Mouse (Mus musculus): ENCODE results near the gene Gm44805. TPM values are rescaled to one million over a fixed set of nuclear protein-coding genes. Genes with fewer than 3 reads are reported as not detected.

Gene Gm44805
- polyA plus RNA-seq, 2 experiments: 3.3 to 48.5 TPM

DNA sequence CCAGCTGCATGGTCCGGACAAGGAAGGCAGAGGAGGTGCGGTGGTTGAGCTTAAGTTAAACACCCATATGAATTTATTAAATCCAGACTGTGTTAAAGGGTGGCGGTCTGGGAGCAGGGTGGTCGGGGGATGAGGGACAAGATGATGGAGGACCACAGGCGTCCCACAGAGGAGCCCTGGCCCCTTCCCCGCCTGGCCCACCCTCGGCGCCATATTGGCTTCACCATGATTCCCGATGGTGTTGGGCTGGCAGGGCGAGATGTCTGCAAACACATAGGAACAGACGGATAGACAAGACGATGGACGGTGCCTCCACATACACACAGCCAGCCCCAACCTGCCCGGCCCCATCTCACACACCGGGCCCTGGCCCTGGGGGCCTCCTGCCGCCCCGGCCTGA, 48.0 kb downstream of the Gm44805 start:
- Histone ChIP-seq H3K4me2 (ENCODE audit: low read depth) (peak overlapping the region; percentile 52; the same call in 1 of the 2 replicates), H3K9me3 (ENCODE audit: control insufficient read depth, low read length) (no peaks in the 10 kb centered on the region), H3K4me1 (replicated peaks; ENCODE audit: control insufficient read depth in 2 of 2, insufficient read depth in 2 of 2, low read length in 1 of 2) (peaks cover 19 to 20% of the 10 kb centered on the region in 2 experiments), H3K4me3 (ENCODE audit: insufficient read depth in 1 of 2, low read depth in 2 of 2, low read length in 2 of 2) (no peak overlapping the region), H3K27me3 (ENCODE audit: control insufficient read depth, insufficient read depth, low read length) (no peaks in the 10 kb centered on the region), H3K27ac (peak overlapping the region; percentile 66), H3K36me3 (replicated peaks; ENCODE audit: control insufficient read depth, insufficient read depth, low read depth) (peaks cover 39% of the 10 kb centered on the region), H3K9ac (replicated peaks) (no peak overlapping the region)
- DNase-seq (ENCODE audit: low read depth in 3 of 3, low spot score in 3 of 3) (no peak), ATAC-seq (ENCODE audit: insufficient read depth) (no peak)
- TF ChIP-seq CTCF (IDR thresholded peaks at IDR 0.05; ENCODE audit: low read depth): no peak
- 75% methylated on average over 17 of the region's 17 CpGs for WGBS (ENCODE audit: insufficient replicate concordance)

DNA sequence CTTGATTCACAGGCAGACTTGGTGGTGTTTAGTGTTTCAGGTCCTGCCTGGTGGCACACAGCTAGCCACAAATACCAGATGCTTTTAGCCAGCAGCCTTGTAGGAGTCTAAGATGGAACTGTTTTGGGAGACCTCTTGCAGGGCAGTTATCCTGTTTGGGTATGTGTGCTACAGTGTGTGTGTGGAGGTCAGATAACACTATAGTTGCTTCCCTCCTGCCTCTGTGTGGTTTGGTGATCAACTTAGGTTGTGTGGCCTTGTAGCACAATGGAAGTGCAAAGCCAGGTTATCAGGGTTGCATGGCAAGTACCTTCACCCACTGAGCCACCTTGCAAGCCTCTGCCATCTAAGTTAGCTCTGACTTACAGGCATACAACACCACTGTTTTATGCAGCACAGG, 48.5 kb downstream of the Gm44805 start:
- H3K27ac ChIP-seq: peak overlapping the region; percentile 66
- peaks cover 20 to 24% of the 10 kb centered on the region in 2 experiments for H3K4me1 ChIP-seq (replicated peaks; ENCODE audit: control insufficient read depth in 2 of 2, insufficient read depth in 2 of 2, low read length in 1 of 2)
- H3K4me3 ChIP-seq (ENCODE audit: insufficient read depth in 1 of 2, low read depth in 2 of 2, low read length in 2 of 2): 0 out of 4 replicates have a peak overlapping the region, but pooled peaks of 1 of the 2 experiments have one; percentile 5
- H3K27me3 ChIP-seq (ENCODE audit: control insufficient read depth, insufficient read depth, low read length): no peaks in the 10 kb centered on the region
- H3K9ac ChIP-seq (replicated peaks): no peak overlapping the region; the same call in 1 of the 2 replicates
- TF ChIP-seq EP300 (IDR thresholded peaks at IDR 0.05; ENCODE audit: low read depth) (peak; percentile 77), CTCF (IDR thresholded peaks at IDR 0.05; ENCODE audit: low read depth) (no peak)
- H3K9me3 ChIP-seq (ENCODE audit: control insufficient read depth, low read length): no peaks in the 10 kb centered on the region
- ATAC-seq (ENCODE audit: insufficient read depth) (peak; percentile 68), DNase-seq (ENCODE audit: low read depth in 3 of 3, low spot score in 3 of 3) (peak in 1 of 3 experiments; percentile 60)
- peak overlapping the region; percentile 52 for H3K4me2 ChIP-seq (ENCODE audit: low read depth)
- H3K36me3 ChIP-seq (replicated peaks; ENCODE audit: control insufficient read depth, insufficient read depth, low read depth): peaks cover 36% of the 10 kb centered on the region

GRCm38 (mm10) chr7:19632275-19632674, 48.9 kb downstream of the Gm44805 start:
- no peaks in the 10 kb centered on the region for H3K9me3 ChIP-seq (ENCODE audit: control insufficient read depth, low read length)
- H3K36me3 ChIP-seq (replicated peaks; ENCODE audit: control insufficient read depth, insufficient read depth, low read depth): peaks cover 34% of the 10 kb centered on the region
- peak; percentile 40 for ATAC-seq (ENCODE audit: insufficient read depth)
- peak in 1 of 3 experiments; percentile 35 for DNase-seq (ENCODE audit: low read depth in 3 of 3, low spot score in 3 of 3)
- no peaks in the 10 kb centered on the region for H3K27me3 ChIP-seq (ENCODE audit: control insufficient read depth, insufficient read depth, low read length)
- H3K4me3 ChIP-seq (ENCODE audit: insufficient read depth in 1 of 2, low read depth in 2 of 2, low read length in 2 of 2): no peak overlapping the region
- peak overlapping the region; percentile 66 for H3K27ac ChIP-seq
- peaks cover 20 to 25% of the 10 kb centered on the region in 2 experiments for H3K4me1 ChIP-seq (replicated peaks; ENCODE audit: control insufficient read depth in 2 of 2, insufficient read depth in 2 of 2, low read length in 1 of 2)
- TF ChIP-seq EP300 (IDR thresholded peaks at IDR 0.05; ENCODE audit: low read depth) (no peak), CTCF (IDR thresholded peaks at IDR 0.05; ENCODE audit: low read depth) (no peak)
- peak overlapping the region; percentile 52 for H3K4me2 ChIP-seq (ENCODE audit: low read depth)
- H3K9ac ChIP-seq (replicated peaks): no peak overlapping the region; the same call in 1 of the 2 replicates

GRCm38 (mm10) chr7:19629361-19629734, 51.9 kb downstream of the Gm44805 start, which contains the start of gene Relb:
Gene Relb (minus strand): TSS chr7:19629438.
- peaks cover 20 to 25% of the 10 kb centered on the region in 2 experiments for H3K4me1 ChIP-seq (replicated peaks; ENCODE audit: control insufficient read depth in 2 of 2, insufficient read depth in 2 of 2, low read length in 1 of 2)
- WGBS (ENCODE audit: insufficient replicate concordance): 2% methylated on average over 38 of the region's 41 CpGs
- no peaks in the 10 kb centered on the region for H3K9me3 ChIP-seq (ENCODE audit: control insufficient read depth, low read length)
- H3K4me2 ChIP-seq (ENCODE audit: low read depth): peak within 1 kb of the TSS; percentile 100
- ATAC-seq (ENCODE audit: insufficient read depth) (peak; percentile 48), DNase-seq (ENCODE audit: low read depth in 3 of 3, low spot score in 3 of 3) (peak; percentile 67 to 82 (median 72))
- H3K27me3 ChIP-seq (ENCODE audit: control insufficient read depth, insufficient read depth, low read length): no peaks in the 10 kb centered on the region
- peak within 1 kb of the TSS; percentile 70 to 84 for H3K4me3 ChIP-seq (ENCODE audit: insufficient read depth in 1 of 2, low read depth in 2 of 2, low read length in 2 of 2)
- TF ChIP-seq CTCF (IDR thresholded peaks at IDR 0.05; ENCODE audit: low read depth) (no peak), EP300 (IDR thresholded peaks at IDR 0.05; ENCODE audit: low read depth) (no peak)
- H3K27ac ChIP-seq: peak within 1 kb of the TSS; percentile 73
- H3K9ac ChIP-seq (replicated peaks): peak within 1 kb of the TSS; percentile 55
- H3K36me3 ChIP-seq (replicated peaks; ENCODE audit: control insufficient read depth, insufficient read depth, low read depth): peaks cover 12% of the 10 kb centered on the region

- H3K4me1 ChIP-seq (replicated peaks; ENCODE audit: control insufficient read depth in 2 of 2, insufficient read depth in 2 of 2, low read length in 1 of 2): peaks cover 17 to 25% of the 10 kb centered on the region in 2 experiments
- ATAC-seq (ENCODE audit: insufficient read depth): peak; percentile 78
- 2% methylated on average over 57 of the region's 57 CpGs for WGBS (ENCODE audit: insufficient replicate concordance)
Measured at GRCm38 (mm10) chr7:19628536-19629360, 52.5 kb downstream of the Gm44805 start.

More at GRCm38 (mm10) chr7:19628536-19629360, 52.5 kb downstream of the Gm44805 start:
- TF ChIP-seq CTCF (IDR thresholded peaks at IDR 0.05; ENCODE audit: low read depth): no peak
- no peak for TF ChIP-seq EP300 (IDR thresholded peaks at IDR 0.05; ENCODE audit: low read depth)
- Histone ChIP-seq H3K4me2 (ENCODE audit: low read depth) (peak overlapping the region; percentile 100), H3K9ac (replicated peaks) (peak overlapping the region; percentile 55), H3K27ac (peak overlapping the region; percentile 73), H3K36me3 (replicated peaks; ENCODE audit: control insufficient read depth, insufficient read depth, low read depth) (peaks cover 6% of the 10 kb centered on the region), H3K9me3 (ENCODE audit: control insufficient read depth, low read length) (no peaks in the 10 kb centered on the region), H3K27me3 (ENCODE audit: control insufficient read depth, insufficient read depth, low read length) (no peaks in the 10 kb centered on the region), H3K4me3 (ENCODE audit: insufficient read depth in 1 of 2, low read depth in 2 of 2, low read length in 2 of 2) (peak overlapping the region; percentile 70 to 84)
- DNase-seq (ENCODE audit: low read depth in 3 of 3, low spot score in 3 of 3): peak; percentile 84 to 92 (median 85)
